Mouse (Mus musculus): Measurements from ENCODE around the gene Syne1.

DNA sequence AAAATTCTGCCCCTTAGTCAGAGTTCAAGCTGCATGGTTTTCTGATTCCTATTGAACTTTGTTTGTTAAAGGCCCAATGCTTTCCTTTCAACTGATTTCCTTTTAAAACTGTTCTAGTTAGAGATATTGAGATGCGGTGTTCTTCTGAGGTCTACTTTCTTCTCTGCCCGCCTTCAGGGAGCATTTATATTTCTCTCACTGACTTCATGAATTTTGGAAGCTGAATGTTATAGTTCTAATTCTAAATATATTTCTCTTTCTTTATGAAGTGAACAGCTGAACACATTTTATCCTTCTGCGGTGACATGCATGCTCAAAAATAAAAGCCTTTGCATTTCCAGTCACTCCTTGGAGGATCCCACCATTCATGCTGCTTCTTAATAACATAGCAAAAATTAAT, 106.0 kb downstream of the Syne1 start:
- TF ChIP-seq CTCF (IDR thresholded peaks at IDR 0.05; ENCODE audit: extremely low read depth, insufficient read depth, insufficient read length, insufficient replicate concordance) (no peak), POLR2A (IDR thresholded peaks at IDR 0.05; ENCODE audit: low read depth, low read length) (no peak)
